Mouse (Mus musculus) C2C12 (cell line): ENCODE data around the gene Tmf1.

Source experiments
- CTCF ChIP-seq: IDR thresholded peaks from one replicate; pipeline ENCODE4 v1.5.1; 2011; ENCODE audit not compliant: control insufficient read depth, insufficient read depth, insufficient read length
- MAX ChIP-seq: IDR thresholded peaks from one replicate; pipeline ENCODE4 v1.6.1; 2011; ENCODE audit warnings: mild to moderate bottlenecking, control low read depth
- MYOG ChIP-seq: IDR thresholded peaks from one replicate; pipeline ENCODE4 v1.6.1; 2011; ENCODE audit not compliant: control insufficient read depth, insufficient read length; ENCODE audit errors: extremely low read depth
- USF1 ChIP-seq: IDR thresholded peaks from one replicate; pipeline ENCODE4 v1.6.1; 2011; ENCODE audit warnings: low read depth, mild to moderate bottlenecking, control low read depth, moderate library complexity

- TF ChIP-seq CTCF (no peak), USF1 (no peak), MYOG (no peak), MAX (no peak)
Observed at GRCm38 (mm10) chr6:97202477-97202876, 23.6 kb upstream of the Tmf1 start.
